Mouse (Mus musculus) A20 (cell line): ENCODE data around the gene Gsta4.
"Not testable (repeated sequence)": the region's sequence is repeated elsewhere in the genome, so short reads cannot be mapped to it uniquely, and the experiment has no call there.

Experiments used
- DNase-seq: peaks from one replicate; pipeline ENCODE4 v3.0.0-alpha.2; 2011; ENCODE audit warnings: low read depth, low spot score

The Gsta4 gene

DNA sequence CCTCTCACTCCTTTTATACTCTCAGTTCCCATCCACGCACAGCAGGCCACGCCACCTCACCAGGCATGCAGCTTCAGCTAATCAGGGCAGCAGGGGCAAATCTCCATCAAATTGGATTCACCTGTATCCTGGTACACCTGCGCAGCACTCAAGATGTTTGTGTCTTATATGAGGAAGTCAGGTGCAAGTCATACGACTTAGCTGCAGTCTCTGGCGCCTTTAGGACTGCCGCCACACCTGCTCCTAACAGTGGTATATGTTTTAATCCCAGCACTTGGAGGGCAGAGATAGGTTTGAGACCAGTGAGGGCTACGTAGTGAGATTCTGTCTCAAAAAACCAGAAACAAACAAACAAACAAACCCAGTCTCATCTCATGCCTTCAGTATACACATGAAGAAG, at the start of gene Gsta4:
Gene Gsta4 (plus strand): TSS at position 301 of the 400 bp plus-strand sequence.
- not testable (repeated sequence) for DNase-seq

DNA sequence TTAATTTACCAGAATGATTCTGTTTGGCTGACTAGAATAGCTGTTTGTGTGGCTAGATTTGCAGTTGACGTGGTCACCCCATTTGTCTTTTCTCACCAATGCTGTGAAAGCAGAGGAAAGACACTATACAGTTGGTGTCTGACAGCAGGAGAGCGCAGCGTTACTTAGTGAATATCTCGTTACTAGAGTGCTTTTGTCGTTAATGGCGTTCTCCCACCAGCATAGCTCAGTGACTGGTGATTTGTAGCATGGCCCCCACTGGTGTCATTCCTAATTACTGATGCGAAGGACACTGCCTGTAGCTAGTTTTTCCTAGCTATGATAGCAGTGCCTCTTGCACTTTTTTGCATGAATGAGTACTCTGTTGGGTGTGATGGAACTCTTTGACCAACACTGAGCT, 46.9 kb upstream of the Gsta4 start:
- no peak for DNase-seq

DNA sequence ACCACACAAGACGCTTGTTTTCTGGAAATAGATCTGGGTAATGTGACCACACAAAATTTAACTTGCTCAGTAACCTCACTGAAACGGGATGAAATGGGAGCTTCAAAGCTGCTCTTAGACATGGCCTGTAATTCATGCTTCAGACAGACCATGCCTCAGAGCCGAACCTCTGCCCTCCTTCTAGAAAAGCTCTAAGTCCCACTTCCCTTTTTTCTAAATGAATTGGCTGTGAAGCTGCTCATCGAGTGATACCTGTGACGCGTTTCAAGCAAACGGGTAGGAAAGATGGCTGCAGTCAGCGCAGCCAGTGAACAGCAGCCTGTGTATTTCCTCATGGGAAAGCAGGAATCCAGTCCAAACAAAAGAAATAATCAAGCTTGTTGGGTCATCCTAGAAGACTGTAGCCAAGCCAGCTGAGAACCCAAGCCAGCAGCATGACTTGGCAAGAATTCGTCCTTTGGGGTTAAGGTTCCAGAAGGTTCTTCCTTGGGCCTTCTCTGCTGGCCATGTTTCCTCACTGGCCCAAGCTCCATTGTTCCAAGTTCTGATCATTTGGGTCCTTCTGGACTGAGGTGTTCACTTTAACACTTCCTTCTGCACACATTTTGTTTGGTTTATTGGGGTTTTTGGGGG, 44.4 kb upstream of the Gsta4 start:
- peak; percentile 71 for DNase-seq

DNA sequence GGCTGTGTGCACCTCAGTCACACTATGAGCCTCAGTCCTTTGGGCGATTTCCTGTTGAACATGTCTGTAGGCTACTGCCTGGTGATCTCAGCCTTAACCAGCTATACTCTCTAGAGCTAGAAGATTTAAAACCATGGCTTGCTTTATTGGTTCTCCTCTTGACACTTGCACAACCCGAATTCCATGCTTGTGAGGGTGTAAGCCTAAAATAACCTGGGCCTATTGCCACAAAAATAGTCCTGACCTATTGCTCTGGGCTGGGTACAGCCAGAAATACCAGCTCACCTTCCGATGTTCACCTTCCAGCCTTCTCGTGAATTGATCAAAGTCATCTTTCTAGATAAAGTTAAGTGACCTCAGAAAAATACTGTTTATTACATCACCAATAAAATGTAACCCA, 43.1 kb upstream of the Gsta4 start:
- no peak for DNase-seq

DNA sequence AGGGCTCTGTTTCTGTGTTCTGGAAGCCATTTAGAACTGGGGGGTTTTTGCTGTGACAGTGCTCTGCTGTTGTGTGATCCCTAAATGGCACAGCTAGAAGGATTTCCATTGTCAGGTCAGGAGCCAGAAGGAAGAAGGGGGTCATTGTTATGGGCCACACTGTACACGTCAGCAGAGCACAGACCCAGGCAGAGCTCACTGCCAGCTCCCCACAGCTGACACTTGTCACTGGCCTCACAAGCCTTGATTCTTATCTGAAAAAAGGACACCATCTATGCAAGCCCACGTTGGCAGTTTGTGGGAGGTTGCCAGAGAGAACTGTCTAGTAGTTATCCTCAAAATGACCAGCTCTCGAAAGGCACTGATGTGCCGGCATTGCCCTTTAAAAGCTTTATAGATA, 36.5 kb upstream of the Gsta4 start:
- DNase-seq: no peak

DNA sequence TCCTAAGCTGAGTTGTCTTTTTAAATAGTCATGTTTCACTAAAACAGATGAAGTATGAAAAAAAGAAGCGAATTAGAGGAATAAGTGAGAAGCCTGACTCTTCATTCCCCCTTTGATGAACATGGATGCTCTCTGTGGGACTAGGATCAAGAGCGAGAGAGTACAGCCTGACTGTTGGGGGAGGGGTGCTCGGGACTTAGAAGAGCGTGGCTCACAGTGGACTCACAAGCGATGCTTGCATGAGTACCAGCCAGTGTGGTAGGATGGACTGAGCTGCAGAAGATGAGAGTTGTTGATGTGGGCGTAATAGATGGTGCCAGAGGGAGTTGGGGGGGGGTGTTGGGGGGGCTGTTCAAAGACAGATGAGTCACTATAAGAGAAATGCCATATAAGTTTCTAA, 35.9 kb upstream of the Gsta4 start:
- no peak for DNase-seq

DNA sequence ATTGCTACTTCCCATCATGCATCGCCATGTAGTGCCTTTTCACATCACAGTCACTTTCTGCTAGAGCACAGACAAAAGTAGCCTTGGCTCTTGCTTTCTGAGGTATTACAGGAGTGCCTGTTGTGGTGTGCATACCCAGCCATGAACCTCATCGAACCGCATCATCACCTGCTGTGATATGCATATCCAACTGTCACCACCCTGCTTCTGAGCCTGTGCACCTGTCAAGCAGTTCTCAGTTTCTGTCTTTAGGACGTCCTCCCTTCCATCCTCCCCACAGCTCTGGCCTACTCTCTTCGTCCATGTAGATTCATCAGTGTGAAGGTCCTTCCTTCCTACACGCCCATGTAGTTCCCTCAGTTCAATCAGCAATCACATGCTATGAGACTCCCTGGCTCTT, 34.4 kb upstream of the Gsta4 start:
- peak; percentile 47 for DNase-seq

DNA sequence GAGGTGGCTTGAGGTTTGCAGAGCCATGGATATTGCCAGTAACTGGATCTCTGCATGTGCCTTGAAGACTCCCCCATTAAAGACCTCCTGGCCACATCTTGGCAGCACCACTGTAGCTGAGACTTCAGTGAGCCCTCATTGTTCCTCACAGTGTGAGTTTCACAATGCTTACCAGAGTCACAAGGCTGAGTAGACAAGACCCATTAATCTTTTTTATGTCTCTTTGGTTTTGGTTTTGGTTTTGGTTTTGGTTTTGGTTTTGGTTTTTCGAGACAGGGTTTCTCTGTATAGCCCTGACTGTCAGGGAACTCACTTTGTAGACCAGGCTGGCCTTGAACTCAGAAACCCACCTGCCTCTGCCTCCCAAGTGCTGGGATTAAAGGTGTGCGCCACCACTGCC, 32.8 kb upstream of the Gsta4 start:
- DNase-seq: not testable (repeated sequence)

DNA sequence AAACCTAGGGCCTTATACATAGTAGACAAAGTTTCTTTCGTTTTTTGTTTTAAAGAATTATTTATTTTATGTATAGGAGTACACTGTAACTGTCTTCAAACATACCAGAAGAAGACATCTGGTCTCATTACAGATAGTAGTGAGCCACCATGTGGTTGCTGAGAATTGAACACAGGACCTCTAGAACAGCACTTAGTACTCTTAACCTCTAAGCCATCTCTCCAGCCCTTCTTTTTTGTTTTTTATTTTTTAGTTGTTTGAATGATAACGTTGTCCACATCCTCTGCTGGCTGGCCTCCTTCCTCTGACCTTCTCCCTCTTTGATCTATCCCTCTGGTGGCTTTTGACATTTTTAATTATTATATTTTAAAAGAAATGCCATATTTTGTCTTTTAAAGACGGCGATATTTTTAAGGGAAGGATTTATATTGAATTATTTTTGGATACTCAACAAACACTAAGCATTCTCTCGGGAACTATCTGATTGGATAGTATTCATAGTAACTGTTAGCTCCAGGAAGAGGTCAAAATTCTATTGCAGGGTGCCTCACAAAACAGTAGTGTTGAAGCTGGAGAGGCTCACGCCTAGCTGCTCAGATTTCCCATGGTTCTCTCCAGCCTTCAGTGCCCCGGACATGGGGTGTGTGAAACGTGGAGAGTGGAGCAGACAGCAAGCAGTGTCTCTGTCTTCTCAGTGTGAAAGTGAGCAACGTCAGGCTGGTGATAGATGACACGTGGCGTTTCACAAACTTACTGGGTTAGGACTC, 28.2 kb upstream of the Gsta4 start:
- DNase-seq: no peak

DNA sequence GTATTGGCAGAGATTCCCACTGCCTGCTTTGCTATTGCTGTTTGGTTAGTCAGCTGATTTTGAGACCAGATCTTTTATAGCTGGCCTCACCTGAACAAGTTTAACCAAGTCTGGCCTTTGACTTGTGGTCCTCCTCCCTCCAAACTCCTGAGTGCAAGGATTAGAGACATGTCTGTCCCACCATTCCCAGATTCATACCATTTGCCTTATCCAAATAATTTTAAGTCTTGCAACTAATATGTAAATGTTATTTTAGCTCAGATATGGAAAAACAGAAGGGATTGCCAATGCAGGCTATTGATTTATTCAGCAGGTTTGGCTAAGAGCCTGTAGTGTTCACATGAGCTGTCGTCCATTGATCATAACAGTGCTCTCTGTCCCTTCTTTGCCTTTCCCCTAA, 25.4 kb upstream of the Gsta4 start:
- no peak for DNase-seq

DNA sequence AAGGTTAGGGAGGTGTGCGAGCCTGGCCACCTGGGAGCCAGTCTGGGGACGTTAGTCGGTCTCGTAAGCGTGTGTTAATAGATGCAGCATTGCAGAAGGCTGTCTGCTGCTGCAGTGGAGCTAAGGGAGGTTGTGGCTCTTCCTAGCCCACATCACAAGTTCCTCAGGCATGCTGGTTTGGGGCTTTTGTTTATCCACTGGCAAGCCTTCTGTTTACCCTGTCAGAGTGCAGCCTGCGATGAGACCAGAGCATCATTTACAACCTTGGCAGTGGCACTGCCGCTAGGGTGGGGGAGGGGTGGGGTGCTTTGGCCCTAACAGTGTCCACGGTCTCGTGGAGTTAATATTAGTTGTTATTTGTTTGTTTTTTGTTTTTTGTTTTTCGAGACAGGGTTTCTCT, 19.3 kb upstream of the Gsta4 start:
- no peak for DNase-seq

DNA sequence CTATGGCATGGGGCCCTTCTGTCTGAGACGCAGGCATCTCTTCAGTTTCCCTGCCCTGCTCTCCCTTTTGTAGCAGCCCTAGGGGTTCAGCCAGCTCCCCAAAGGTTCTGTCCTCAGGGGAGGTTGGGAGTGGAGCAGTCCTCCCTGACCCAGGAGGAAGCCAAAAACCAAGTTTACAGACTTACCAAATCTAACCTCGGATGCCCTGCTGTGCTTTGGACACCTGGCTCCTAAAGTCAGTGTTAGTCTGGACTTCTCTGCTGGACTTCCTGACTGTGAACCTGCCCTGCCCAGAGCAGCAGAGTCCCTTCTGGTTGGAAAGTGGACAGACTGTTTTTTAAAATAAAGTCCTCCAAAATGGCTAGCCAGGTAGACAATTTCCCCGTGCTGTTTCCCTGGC, 17.8 kb upstream of the Gsta4 start:
- DNase-seq: no peak

DNA sequence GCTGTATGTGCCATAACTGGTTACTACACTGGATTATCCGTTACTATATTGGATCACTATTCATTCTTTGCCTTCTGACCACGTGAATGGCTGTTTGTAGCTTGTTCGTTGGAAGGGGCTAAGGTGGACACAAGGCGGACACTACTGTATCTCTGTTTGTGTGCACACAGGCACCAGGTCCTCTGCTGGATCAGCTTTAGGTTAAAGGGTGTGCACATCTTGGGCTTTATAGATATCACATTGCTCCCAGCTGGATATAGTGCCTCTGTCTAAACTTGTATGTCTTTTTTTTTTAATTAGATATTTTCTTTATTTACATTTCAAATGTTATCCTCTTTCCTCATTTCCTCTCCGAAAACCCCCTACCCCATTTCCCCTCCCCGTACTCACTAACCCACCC, 17.1 kb upstream of the Gsta4 start:
- DNase-seq: no peak

DNA sequence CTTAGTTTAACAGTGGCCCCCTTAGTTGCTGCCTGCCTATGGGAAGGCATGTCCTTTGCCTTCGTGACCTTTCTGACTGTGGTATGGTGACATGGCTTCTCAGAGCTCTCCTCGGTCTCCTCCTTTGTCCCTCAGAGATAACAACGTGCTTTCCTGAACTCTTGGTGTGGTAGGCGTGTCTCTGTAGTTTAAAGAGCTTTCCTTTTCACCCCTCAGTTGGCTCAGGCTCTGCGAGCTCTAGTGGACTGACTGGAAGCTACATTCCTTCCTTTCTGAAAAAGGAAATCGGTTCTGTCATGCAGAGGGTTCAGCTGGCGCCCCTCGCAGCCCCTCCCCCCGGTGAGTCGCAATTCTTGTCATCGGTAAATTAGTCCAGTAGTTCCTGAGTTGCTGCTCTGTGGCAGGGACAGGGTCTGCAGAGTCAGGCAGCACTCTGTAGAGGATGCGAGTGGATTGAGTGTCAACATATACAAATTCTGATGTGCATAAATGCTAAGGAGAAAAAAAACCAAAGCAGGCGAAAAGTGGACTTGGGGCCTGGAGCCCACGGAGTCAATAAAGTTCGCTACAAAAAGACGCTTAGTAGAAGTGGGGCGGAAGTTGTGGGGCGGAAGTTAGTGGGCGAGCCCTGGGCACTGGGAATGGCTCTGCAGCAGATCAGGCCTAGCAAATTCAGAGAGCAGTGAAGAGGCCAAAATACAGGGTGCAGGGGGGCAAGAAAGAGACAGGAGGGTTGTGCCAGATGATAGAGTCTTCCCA, 15.7 kb upstream of the Gsta4 start:
- no peak for DNase-seq

DNA sequence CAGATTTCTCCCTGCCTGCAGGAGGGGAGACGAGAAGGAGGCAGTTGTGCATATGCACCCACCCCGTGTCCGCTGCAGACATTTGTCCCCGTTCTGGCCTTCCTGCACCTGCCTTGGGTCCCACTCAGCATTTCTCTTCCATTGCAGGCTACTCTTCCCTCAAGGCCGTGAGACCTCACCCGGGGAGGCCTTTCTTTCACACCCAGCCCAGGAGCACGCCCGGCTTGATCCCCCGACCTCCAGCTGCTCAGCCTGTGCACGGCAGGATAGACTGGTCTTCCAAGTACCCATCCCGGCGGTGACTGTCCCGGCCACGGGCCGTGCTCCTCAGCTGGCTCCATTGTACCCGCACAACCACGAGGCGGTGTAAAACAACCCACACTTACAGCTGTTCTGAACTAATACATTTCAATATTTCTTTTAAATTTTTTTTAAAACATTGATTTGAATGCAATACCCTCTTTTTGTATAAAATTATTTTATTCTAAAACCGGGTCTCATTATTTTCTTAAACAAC, 15.1 kb upstream of the Gsta4 start:
- DNase-seq: no peak

DNA sequence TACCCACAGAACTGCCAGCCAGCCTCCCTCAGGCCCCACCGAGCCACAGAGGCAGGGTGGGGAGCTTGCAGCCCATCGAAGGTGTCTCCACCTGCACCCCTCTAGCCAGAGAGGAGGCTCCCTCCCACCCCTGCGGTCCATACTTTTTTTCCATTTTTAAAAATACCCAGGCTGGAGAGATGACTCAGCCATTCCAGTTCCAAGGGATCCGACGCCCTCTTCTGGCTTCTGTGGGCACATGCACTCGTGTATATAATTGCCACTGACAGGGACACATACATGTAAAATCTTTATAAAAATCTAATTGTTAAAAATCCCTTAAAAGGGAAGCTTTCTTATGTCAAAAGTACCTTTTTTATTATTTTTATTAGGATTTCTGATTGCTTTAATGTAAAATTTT, 13.7 kb upstream of the Gsta4 start:
- DNase-seq: peak; percentile 23

DNA sequence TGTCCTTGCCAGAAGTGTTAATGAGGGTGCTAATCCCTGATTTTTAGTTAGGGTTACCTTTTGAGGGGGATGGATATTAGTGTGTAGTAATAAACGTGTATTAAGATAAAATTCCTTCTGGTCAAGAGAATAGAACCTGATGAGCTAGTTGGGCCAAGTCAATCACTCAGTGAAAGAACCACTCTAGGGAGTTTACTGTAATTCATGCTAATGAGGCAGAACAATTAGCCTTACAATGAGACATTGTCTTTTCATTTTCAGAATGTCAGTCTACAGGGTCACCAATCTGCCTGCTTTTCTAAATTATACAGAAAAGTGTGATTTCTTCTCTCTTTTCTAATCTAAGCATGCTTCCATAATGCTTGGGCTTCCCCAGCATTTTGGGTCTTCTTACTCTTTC, 8.6 kb upstream of the Gsta4 start:
- no peak for DNase-seq

DNA sequence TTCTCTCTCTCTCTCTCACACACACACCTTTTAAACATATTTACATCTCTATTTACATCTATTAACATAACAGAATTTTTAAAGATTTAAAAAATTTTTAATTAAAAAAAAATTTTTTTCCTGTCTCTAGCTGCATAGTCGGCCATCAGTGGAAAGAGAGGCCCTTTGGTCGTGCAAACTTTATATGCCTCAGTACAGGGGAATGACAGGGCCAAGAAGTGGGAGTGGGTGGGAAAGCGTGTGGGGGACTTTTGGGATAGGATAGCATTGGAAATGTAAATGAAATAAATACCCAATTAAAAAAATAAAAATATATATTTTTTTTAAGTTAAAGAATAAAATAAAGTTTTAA, 7.7 kb upstream of the Gsta4 start:
- DNase-seq: not testable (repeated sequence)

DNA sequence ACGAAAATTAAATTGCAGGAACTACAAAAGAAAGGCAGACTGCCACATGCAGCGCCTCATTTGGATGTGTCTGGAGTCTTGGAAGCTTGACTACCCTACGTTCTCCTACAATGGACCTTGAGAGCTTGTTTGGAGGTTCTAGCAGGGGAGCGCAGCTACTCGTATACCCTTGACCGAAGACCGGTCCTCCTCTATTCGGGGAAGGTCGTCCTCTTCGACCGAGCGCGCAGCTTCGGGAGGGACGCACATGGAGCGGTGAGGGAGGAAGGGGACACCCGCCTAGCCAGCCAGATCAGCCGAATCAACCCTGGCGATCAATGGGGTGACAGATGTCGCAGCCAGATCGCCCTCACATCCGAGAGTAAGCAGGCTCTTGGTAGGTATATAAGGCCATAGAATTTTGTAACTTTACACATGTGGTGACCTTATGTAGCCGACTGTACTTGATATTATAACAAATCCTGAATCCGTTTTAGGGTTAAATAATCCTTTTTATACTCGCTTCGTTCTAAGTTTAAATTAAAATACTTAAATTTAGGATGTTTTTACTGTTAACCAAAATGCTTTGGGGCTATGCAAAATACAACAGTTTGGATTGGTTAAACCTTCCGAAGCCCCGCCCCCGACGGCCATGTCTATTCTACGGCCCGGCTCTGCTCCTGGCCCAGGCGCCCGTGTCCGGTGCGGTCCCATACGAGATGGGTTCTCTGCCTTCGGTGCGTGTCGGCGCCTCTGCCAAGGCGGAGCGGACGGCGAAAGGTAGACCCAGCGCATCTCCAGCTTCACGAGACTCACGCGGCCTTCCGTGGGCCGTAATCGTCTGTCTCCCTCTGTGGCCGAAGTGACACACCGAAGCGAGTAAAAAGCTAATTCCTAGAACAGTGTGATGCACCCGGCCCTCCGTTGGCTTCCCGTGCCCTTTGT, 7.0 kb upstream of the Gsta4 start:
- DNase-seq: peak; percentile 97

DNA sequence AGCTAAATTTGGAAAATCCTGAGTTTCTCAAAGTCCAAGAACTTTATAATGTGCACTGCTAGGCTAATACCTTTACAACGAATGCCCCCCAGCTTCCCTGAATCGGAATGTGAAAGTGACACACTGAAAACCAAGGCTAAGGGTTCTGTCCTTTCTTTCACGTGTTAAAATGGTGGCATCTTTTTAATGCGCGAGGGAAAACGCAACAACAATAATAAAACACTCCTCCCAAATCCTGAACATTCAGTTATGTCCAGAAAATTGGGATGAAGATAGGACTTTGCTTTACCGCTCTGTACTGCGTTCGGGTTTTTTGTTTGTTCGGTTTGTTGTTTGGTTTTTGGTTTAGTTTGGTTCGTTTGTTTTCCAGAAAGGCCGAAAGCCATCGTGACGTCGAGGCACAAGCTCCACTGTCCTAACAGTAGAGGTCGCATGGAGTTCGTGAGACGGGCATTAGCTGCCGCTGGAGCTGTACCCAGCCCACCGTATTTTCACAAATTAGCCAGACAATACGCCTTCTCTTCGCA, 6.3 kb upstream of the Gsta4 start:
- peak; percentile 93 for DNase-seq

DNA sequence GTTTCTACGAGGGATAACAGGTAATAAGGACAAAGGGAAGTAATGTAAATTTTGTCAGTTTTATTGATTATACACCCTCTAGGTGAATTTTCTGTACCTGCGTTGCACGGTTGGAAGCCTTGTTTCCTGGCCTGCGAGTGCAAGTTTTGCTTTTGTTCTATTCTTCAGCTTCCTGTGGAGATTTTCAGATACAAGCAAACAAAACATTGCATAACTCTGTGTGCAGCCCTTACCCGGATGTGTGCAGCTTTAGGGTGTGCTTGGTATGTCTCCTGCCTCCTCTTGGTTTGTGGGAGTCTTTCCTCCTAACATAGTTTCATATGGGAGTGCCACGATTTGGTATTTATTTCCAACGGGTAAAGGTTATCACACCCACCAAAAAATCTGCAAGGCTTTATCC, 5.7 kb upstream of the Gsta4 start:
- no peak for DNase-seq
